Mouse (Mus musculus) forebrain, embryonic 12.5 days (tissue): ENCODE data around the gene Stil. TPM values are rescaled to one million over a fixed set of nuclear protein-coding genes. Genes with fewer than 3 reads are reported as not detected.

ENCODE experiments used
- ATAC-seq: fragments of 200-750 bp; cut with Nextera tagmentation; 2 replicates; pipeline ENCODE4 v1.8.0; 2017; ENCODE audit warnings: moderate TSS enrichment; ENCODE audit not compliant: low FRiP score
- H3K27ac ChIP-seq: fragments of 300-500 bp; sonication (generic); 2 replicates; pipeline ENCODE4 v1.5.1; 2016; ENCODE audit warnings: mild to moderate bottlenecking
- H3K27me3 ChIP-seq: fragments of 300-500 bp; sonication (generic); 2 replicates; pipeline ENCODE4 v1.6.1; 2016; ENCODE audit warnings: mild to moderate bottlenecking
- H3K36me3 ChIP-seq: fragments of 300-500 bp; sonication (generic); replicated peaks from 2 replicates; pipeline ENCODE4 v1.6.1; 2016; ENCODE audit warnings: mild to moderate bottlenecking
- H3K4me1 ChIP-seq: fragments of 300-500 bp; sonication (generic); 2 replicates; pipeline ENCODE4 v1.6.1; 2016
- H3K4me2 ChIP-seq: fragments of 300-500 bp; sonication (generic); 2 replicates; pipeline ENCODE4 v1.6.1; 2016; ENCODE audit warnings: mild to moderate bottlenecking, moderate library complexity
- H3K4me3 ChIP-seq: fragments of 300-500 bp; sonication (generic); replicated peaks from 2 replicates; pipeline ENCODE4 v1.5.1; 2016; ENCODE audit warnings: mild to moderate bottlenecking
- H3K9ac ChIP-seq: fragments of 300-500 bp; sonication (generic); 2 replicates; pipeline ENCODE4 v1.6.1; 2016; ENCODE audit warnings: mild to moderate bottlenecking
- H3K9me3 ChIP-seq: fragments of 300-500 bp; sonication (generic); 2 replicates; pipeline ENCODE4 v1.6.1; 2016
- WGBS: fragments of 180-500 bp; shearing (Covaris S2); methylation state at CpG from one replicate; pipeline ENCODE4 v1.1.7; 2016; 5-methylcytosine and 5-hydroxymethylcytosine counted together
- polyA plus RNA-seq: library from polyadenylated mRNA; unstranded; fragments of >200 nt; fragmentation: Nextera tagmentation; extraction: Ambion mirVana; gene quantifications from 2 replicates; pipeline ENCODE4 v1.2.1, GENCODE M21; 2016

The Stil gene
- polyA plus RNA-seq, 1 experiment from 2014 or later = 21.0 TPM

DNA sequence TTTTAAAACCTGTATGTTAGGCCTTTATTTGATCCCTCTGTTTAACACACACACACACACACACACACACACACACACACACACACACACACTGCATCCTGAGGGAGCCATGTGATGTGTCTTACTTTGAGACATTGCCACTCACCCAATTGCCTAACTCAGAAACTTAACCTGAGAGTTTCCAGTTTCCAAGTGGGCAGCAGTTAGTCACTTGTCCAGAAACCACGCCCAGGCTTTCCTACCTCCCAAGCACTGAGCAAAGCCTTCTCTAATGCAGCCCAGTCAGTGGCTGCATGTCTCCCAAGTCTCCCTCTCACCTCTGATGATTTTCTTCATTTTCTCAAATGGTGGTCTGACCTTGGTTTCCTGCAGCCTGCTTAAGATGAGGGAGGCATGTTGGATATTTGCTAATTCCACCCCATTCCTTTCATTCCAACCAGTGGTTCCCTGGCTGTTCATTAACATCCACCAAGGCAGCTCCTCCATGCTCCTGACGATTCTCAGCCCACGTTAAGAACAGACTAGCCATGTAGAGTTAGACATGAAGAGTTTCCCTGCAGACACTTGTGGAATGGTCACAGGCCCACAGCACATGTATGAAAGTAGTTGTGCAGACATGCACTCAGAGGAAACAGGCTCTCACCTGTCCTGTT is 86.9 kb downstream of the Stil start:
- no peak overlapping the region for H3K9ac ChIP-seq
- 0 out of 2 replicates have a peak, but pooled peaks cover 3% of the 10 kb centered on the region for H3K4me1 ChIP-seq
- H3K27me3 ChIP-seq = peaks cover 51% of the 10 kb centered on the region

DNA sequence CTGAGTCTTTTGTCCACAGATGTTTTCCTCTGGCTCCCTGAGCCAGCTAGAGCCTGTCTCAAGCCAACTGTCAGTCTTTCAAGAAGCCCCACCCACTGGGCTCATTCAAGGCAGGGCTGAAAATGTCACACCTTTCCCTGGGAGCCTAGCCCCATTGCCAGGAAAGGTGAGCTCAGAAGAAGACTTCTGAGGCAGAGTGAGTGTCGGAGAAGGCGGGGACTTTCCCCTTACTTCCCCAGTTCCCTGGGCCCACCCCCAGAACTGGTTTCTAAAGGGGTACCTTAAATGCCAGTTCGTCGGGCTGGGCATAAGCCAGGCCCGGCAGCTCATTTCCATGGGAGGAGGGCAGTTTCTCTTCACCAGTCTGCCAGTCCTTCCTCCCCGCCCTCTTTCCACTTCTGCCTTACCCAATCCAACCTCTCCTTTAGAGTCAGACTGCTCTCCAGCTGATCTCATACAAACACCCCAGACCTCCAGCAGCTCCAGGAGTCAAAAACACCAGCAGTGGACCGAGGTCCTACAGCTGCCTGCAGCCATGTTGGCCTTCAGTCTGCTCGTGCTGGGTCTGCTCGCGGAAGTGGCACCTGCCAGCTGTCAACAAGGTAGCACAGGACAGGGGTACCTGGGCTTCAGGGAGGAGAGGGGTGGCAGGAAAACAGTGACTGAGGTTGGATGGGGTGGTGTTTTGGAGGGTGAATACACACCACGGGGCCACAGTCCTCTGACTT is 88.8 kb downstream of the Stil start, which contains the start of gene Pdzk1ip1:
TSS of gene Pdzk1ip1 (plus strand) at position 98 of the 728 bp plus-strand sequence.
- peaks cover 59% of the 10 kb centered on the region for H3K27me3 ChIP-seq
- no peak within 1 kb of the TSS for H3K9ac ChIP-seq
- WGBS = 40% methylated on average over 11 of the region's 11 CpGs

More for the DNA sequence above, 86.9 kb downstream of the Stil start:
- Histone ChIP-seq H3K9me3 (no peaks in the 10 kb centered on the region), H3K27ac (no peak overlapping the region), H3K36me3 (no peaks in the 10 kb centered on the region), H3K4me3 (no peak overlapping the region), H3K4me2 (no peak overlapping the region)
- WGBS = 60% methylated on average over 3 of the region's 3 CpGs
- no peak for ATAC-seq

DNA sequence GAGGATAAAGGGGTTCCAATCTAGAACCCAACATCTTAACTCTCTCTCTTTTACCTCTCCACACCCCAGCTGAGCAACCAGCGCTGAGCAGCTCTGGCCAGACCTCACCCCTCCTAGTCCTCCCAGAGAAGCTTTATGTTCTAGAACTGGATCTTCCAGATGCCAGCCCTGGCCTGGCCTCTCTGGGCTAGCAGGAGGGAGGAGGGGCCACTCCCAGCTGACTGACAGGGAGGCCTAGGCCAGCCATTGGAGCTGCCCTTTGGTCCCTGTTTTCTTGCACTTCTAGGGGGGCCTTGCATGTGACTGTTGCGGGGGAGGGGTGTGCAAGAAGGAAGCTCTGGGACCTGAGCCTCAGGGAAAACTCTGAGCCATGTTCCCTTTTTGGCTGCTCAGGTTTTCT is 90.6 kb downstream of the Stil start:
- Histone ChIP-seq H3K9me3 (no peaks in the 10 kb centered on the region), H3K9ac (no peak overlapping the region), H3K4me3 (no peak overlapping the region), H3K4me2 (no peak overlapping the region), H3K27ac (no peak overlapping the region), H3K4me1 (peaks cover 7% of the 10 kb centered on the region), H3K36me3 (no peaks in the 10 kb centered on the region), H3K27me3 (peaks cover 70% of the 10 kb centered on the region)
- 57% methylated on average over 2 of the region's 2 CpGs for WGBS
- ATAC-seq = no peak

More for the DNA sequence above, 88.8 kb downstream of the Stil start, which contains the start of gene Pdzk1ip1:
- Histone ChIP-seq H3K9me3 (no peaks in the 10 kb centered on the region), H3K4me1 (0 out of 2 replicates have a peak, but pooled peaks cover 3% of the 10 kb centered on the region), H3K36me3 (no peaks in the 10 kb centered on the region), H3K27ac (no peak within 1 kb of the TSS), H3K4me3 (no peak within 1 kb of the TSS), H3K4me2 (no peak within 1 kb of the TSS)
- no peak for ATAC-seq

DNA sequence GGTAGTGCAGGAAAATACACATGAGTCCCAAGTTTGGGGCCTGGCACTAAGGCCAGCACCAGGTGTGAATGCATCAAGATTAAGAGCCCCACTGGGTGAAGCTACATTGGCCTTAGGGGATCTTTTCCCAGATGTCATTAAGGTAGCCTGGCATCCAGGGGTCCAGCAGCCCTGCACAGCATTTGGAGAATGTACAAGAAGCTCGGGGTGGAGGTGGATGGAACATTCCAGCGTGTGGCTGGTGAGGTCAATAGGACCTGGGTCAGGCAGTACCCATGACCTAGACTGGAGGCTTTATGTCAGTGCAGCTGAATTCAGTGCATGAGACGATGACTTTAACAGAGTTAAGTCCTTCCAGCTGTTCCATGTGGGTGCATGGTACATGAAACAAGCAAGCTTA is 91.8 kb downstream of the Stil start:
- ATAC-seq = no peak
- WGBS = 84% methylated on average over 3 of the region's 3 CpGs
- Histone ChIP-seq H3K9ac (no peak overlapping the region), H3K4me3 (no peak overlapping the region), H3K27me3 (peaks cover 79% of the 10 kb centered on the region), H3K4me1 (peaks cover 19% of the 10 kb centered on the region), H3K4me2 (no peak overlapping the region), H3K9me3 (no peaks in the 10 kb centered on the region), H3K27ac (no peak overlapping the region), H3K36me3 (no peaks in the 10 kb centered on the region)

Other genes starting within 250 kb of the Stil start
- 0.08 TPM in 1 of 2 replicates, not detected in the other for gene Gm12830, start 178.4 kb upstream of the Stil start, polyA plus RNA-seq
- gene Foxd2, start 91.3 kb upstream of the Stil start, polyA plus RNA-seq = 1.1 and 2.8 TPM in 2 replicates
- not detected in 2 replicates for gene Foxe3, start 74.1 kb upstream of the Stil start, polyA plus RNA-seq
- 123 and 129 TPM in 2 replicates for gene Cmpk1, start 12.9 kb upstream of the Stil start, polyA plus RNA-seq
- gene Tal1, start 56.3 kb downstream of the Stil start, polyA plus RNA-seq = 1.6 and 2.8 TPM in 2 replicates
- gene Pdzk1ip1, start 88.5 kb downstream of the Stil start, polyA plus RNA-seq = 8.2 and 9.7 TPM in 2 replicates
- gene Cyp4x1, start 134.1 kb downstream of the Stil start, polyA plus RNA-seq = 0.83 and 1.1 TPM in 2 replicates
- not detected in 2 replicates for gene Cyp4a29, start 241.9 kb downstream of the Stil start, polyA plus RNA-seq